Mouse (Mus musculus) midbrain, embryonic 16.5 days (tissue): ENCODE results near the gene Stk33. TPM values are rescaled to one million over a fixed set of nuclear protein-coding genes. Genes with fewer than 3 reads are reported as not detected.

Experiments
- ATAC-seq: fragments of 200-750 bp; cut with Nextera tagmentation; 2 replicates; pipeline ENCODE4 v1.8.0; 2017; ENCODE audit warnings: moderate TSS enrichment
- H3K27ac ChIP-seq: fragments of 300-500 bp; sonication (generic); 2 replicates; pipeline ENCODE4 v1.5.1; 2014; ENCODE audit warnings: mild to moderate bottlenecking, low read length, mixed read lengths
- H3K27me3 ChIP-seq: fragments of 300-500 bp; sonication (generic); 2 replicates; pipeline ENCODE4 v1.6.1; 2014; ENCODE audit warnings: low read depth, low read length, mixed read lengths; ENCODE audit not compliant: control insufficient read depth, insufficient read depth
- H3K36me3 ChIP-seq: fragments of 300-500 bp; sonication (generic); 2 replicates; pipeline ENCODE4 v1.6.1; 2014; ENCODE audit warnings: mild to moderate bottlenecking, low read length, moderate library complexity, mixed read lengths; ENCODE audit not compliant: control insufficient read depth, insufficient read depth
- H3K4me1 ChIP-seq: fragments of 300-500 bp; sonication (generic); 2 replicates; pipeline ENCODE4 v1.6.1; 2014; ENCODE audit warnings: mild to moderate bottlenecking, low read length, mixed read lengths; ENCODE audit not compliant: control insufficient read depth, insufficient read depth
- H3K4me2 ChIP-seq: fragments of 300-500 bp; sonication (generic); 2 replicates; pipeline ENCODE4 v1.6.1; 2014; ENCODE audit warnings: mild to moderate bottlenecking, low read length, mixed read lengths
- H3K4me3 ChIP-seq: fragments of 300-500 bp; sonication (generic); 2 replicates; pipeline ENCODE4 v1.5.1; 2014; ENCODE audit warnings: low read depth, mild to moderate bottlenecking, low read length, moderate library complexity, mixed read lengths
- H3K9ac ChIP-seq: fragments of 300-500 bp; sonication (generic); 2 replicates; pipeline ENCODE4 v1.6.1; 2014; ENCODE audit warnings: low read depth, low read length, mixed read lengths
- H3K9me3 ChIP-seq: fragments of 300-500 bp; sonication (generic); replicated peaks from 2 replicates; pipeline ENCODE4 v1.6.1; 2014; ENCODE audit warnings: mild to moderate bottlenecking, low read length, mixed read lengths; ENCODE audit not compliant: control insufficient read depth, poor library complexity, severe bottlenecking
- WGBS: fragments of 180-500 bp; shearing (Covaris S2); extraction: QIAGEN DNeasy Blood & Tissue Kit; methylation state at CpG from one replicate; pipeline ENCODE4 v1.1.7; 2014; 5-methylcytosine and 5-hydroxymethylcytosine counted together
- polyA plus RNA-seq: library from polyadenylated mRNA; unstranded; fragments of >200 nt; fragmentation: Nextera tagmentation; extraction: Ambion mirVana; gene quantifications from 2 replicates; pipeline ENCODE4 v1.2.1, GENCODE M21; 2015

The Stk33 gene
- polyA plus RNA-seq, 1 experiment from 2014 or later, result 10.1 TPM

DNA sequence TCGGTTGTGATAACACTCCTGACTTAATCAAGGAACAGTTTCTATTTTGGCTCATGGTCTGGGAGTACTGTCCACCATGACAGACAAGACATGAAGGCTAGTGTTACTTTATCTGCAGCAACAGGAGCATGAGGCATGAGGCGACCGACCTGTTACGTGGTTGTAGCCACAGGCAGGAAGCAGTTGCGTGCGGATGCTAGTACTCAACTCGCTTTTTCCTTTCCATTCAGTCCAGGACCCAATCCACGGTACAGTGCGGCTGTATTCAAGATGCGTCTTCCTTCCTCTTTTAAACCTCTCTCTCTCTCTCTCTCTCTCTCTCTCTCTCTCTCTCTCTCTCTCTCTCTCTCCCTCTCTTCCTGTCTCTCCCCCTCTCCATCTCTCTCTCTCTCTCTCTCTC lies 194.1 kb downstream of the Stk33 start:
- Histone ChIP-seq H3K27me3 (no peaks in the 10 kb centered on the region), H3K4me1 (peaks cover 14% of the 10 kb centered on the region), H3K27ac (no peak overlapping the region), H3K36me3 (no peaks in the 10 kb centered on the region), H3K4me2 (no peak overlapping the region), H3K9me3 (no peaks in the 10 kb centered on the region), H3K4me3 (no peak overlapping the region), H3K9ac (no peak overlapping the region)
- ATAC-seq, result no peak
- 96% methylated on average over 10 of the region's 10 CpGs for WGBS

GRCm38 (mm10) chr7:109241313-109241712 lies 197.6 kb downstream of the Stk33 start:
- peaks cover 14% of the 10 kb centered on the region for H3K4me1 ChIP-seq
- peak overlapping the region; percentile 56; the same call in 1 of the 2 replicates for H3K27ac ChIP-seq
- 10% methylated on average over 19 of the region's 19 CpGs for WGBS
- peak overlapping the region; percentile 30; the same call in 1 of the 2 replicates for H3K4me2 ChIP-seq
- ATAC-seq, result peak; percentile 50
- no peaks in the 10 kb centered on the region for H3K9me3 ChIP-seq
- peak overlapping the region; percentile 45; the same call in 1 of the 2 replicates for H3K9ac ChIP-seq
- no peak overlapping the region for H3K4me3 ChIP-seq
- H3K36me3 ChIP-seq, result no peaks in the 10 kb centered on the region
- H3K27me3 ChIP-seq, result no peaks in the 10 kb centered on the region

DNA sequence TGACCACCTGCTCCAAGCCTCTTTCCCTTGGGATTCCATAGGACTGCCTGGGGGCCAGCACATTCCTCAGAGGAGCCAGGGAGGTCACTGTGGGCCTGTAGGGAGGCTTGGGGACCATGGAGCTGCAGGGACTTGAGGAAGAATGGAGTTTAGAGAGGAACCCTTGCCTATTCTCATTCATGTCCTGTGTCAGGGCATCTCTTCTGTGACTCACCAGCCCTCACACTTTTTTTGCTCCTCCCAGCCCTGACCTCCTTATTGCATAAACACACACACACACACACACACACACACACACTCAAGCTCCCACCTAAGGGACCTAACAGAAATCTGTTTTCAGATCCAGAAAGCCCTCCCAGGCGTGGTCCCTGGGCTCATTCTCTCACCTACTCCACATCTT lies 199.5 kb downstream of the Stk33 start:
- H3K36me3 ChIP-seq, result no peaks in the 10 kb centered on the region
- ATAC-seq, result no peak
- H3K4me3 ChIP-seq, result no peak overlapping the region
- no peaks in the 10 kb centered on the region for H3K9me3 ChIP-seq
- peaks cover 14% of the 10 kb centered on the region for H3K4me1 ChIP-seq
- H3K27ac ChIP-seq, result no peak overlapping the region
- no peak overlapping the region for H3K4me2 ChIP-seq
- no peak overlapping the region for H3K9ac ChIP-seq
- WGBS, result 91% methylated on average over 1 of the region's 1 CpGs
- H3K27me3 ChIP-seq, result no peaks in the 10 kb centered on the region

DNA sequence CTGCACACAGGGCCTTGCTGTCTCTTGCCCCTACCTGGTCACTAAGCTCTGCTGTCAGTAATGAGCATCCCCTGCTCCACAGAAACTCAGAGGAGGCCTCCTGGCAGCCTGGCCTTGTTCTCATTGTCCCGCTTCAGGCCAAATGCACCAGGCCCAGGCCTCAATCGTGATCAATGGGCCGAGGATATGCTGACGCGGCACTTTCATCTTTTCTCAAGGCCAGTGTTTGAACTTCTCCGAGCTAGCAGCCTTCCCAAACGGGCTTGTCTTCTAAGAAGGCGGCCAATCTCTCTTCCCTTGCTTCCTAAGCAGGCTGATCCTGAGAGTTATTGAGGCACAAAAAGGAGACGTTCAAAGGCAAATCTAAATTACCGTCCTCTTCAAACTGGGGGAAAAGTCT lies 200.2 kb downstream of the Stk33 start:
- 36% methylated on average over 10 of the region's 10 CpGs for WGBS
- no peak overlapping the region for H3K9ac ChIP-seq
- H3K27ac ChIP-seq, result no peak overlapping the region
- ATAC-seq, result no peak
- peaks cover 14% of the 10 kb centered on the region for H3K4me1 ChIP-seq
- no peaks in the 10 kb centered on the region for H3K27me3 ChIP-seq
- no peaks in the 10 kb centered on the region for H3K36me3 ChIP-seq
- no peak overlapping the region for H3K4me2 ChIP-seq
- no peak overlapping the region for H3K4me3 ChIP-seq
- H3K9me3 ChIP-seq, result no peaks in the 10 kb centered on the region

DNA sequence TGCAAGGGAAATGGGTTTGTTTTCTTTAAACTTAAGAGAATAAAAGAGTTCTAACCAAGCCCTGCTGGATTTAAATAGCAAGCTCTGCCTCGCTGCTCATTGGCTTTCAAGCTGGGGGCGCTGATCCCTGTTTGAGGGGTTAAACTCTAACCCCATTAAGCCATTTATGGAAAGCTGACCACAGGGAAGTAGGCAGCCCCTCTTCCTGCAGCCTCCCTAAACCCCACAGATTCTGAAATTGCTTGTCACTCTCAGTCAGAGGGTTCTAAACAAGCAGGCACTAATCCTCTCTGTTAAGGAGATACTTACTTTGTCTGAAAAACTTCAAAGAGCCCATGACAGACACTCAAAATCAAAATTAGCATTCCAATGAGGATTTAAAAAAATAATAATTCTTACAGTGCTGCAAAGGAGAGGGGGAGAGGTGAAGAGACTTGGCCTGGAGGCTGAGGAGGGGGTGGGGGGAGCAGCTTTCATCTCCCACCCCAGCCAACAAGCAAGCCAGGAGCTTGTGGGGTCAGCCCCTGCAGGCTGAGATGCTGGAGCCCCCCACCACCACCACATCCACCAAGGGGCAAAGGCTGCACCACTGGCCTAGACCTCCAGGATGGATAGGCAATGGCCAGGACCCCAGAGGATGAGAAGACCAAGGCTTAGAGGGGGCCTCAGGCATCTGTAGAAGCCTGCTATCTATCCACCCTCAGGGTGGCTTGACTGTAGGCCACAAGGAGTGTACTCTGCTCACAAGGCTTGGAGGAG lies 203.8 kb downstream of the Stk33 start:
- no peak overlapping the region for H3K4me3 ChIP-seq
- peak overlapping the region; percentile 60 for H3K27ac ChIP-seq
- no peak for ATAC-seq
- no peaks in the 10 kb centered on the region for H3K27me3 ChIP-seq
- H3K36me3 ChIP-seq, result no peaks in the 10 kb centered on the region
- H3K9ac ChIP-seq, result no peak overlapping the region
- 20% methylated on average over 2 of the region's 2 CpGs for WGBS
- no peak overlapping the region for H3K4me2 ChIP-seq
- peaks cover 6% of the 10 kb centered on the region; the same call in 1 of the 2 replicates for H3K4me1 ChIP-seq
- H3K9me3 ChIP-seq, result no peaks in the 10 kb centered on the region

GRCm38 (mm10) chr7:109234476-109234875 lies 204.4 kb downstream of the Stk33 start:
- H3K9ac ChIP-seq, result no peak overlapping the region
- ATAC-seq, result no peak
- no peak overlapping the region for H3K4me3 ChIP-seq
- no peaks in the 10 kb centered on the region for H3K27me3 ChIP-seq
- no peaks in the 10 kb centered on the region for H3K9me3 ChIP-seq
- H3K4me2 ChIP-seq, result no peak overlapping the region
- H3K36me3 ChIP-seq, result no peaks in the 10 kb centered on the region
- WGBS, result 13% methylated on average over 5 of the region's 5 CpGs
- peak overlapping the region; percentile 47 for H3K27ac ChIP-seq
- peaks cover 6% of the 10 kb centered on the region; the same call in 1 of the 2 replicates for H3K4me1 ChIP-seq

GRCm38 (mm10) chr7:109231881-109232321 lies 207.0 kb downstream of the Stk33 start:
- Histone ChIP-seq H3K36me3 (no peaks in the 10 kb centered on the region), H3K27ac (peak overlapping the region; percentile 40; the same call in 1 of the 2 replicates), H3K27me3 (no peaks in the 10 kb centered on the region), H3K4me2 (no peak overlapping the region), H3K4me3 (no peak overlapping the region), H3K4me1 (peaks cover 6% of the 10 kb centered on the region; the same call in 1 of the 2 replicates), H3K9ac (no peak overlapping the region), H3K9me3 (no peaks in the 10 kb centered on the region)
- 8% methylated on average over 11 of the region's 11 CpGs for WGBS
- ATAC-seq, result peak; percentile 89

DNA sequence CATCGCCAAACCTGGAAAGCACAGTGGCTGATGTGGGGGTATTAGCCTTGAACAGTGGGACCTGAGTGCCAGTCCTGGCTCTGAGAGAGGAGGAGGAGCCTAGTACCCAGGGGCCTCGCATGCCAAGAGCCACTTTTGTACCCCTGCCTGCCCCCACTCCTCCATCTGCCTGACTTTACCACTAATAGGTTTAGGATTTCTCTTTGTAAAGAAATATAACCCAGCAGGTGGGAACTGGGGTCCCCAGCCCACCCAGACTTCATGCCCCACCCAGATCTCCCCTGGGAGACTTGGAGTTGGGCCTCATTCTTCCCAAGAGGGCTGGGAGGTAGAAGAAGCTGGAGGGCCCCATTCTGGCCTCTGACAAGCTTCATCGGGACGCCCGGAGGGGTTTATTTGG lies 207.6 kb downstream of the Stk33 start:
- H3K36me3 ChIP-seq, result no peaks in the 10 kb centered on the region
- peak overlapping the region; percentile 65 for H3K27ac ChIP-seq
- H3K9ac ChIP-seq, result no peak overlapping the region
- no peaks in the 10 kb centered on the region for H3K27me3 ChIP-seq
- peaks cover 6% of the 10 kb centered on the region; the same call in 1 of the 2 replicates for H3K4me1 ChIP-seq
- no peak overlapping the region for H3K4me3 ChIP-seq
- ATAC-seq, result peak; percentile 57
- 19% methylated on average over 5 of the region's 5 CpGs for WGBS
- no peaks in the 10 kb centered on the region for H3K9me3 ChIP-seq
- no peak overlapping the region for H3K4me2 ChIP-seq

GRCm38 (mm10) chr7:109230806-109231205 lies 208.1 kb downstream of the Stk33 start:
- Histone ChIP-seq H3K4me2 (no peak overlapping the region), H3K27ac (peak overlapping the region; percentile 65), H3K9me3 (no peaks in the 10 kb centered on the region), H3K36me3 (no peaks in the 10 kb centered on the region), H3K27me3 (no peaks in the 10 kb centered on the region), H3K4me1 (peaks cover 6% of the 10 kb centered on the region; the same call in 1 of the 2 replicates), H3K4me3 (no peak overlapping the region), H3K9ac (no peak overlapping the region)
- WGBS, result 19% methylated on average over 2 of the region's 2 CpGs
- no peak for ATAC-seq
